In the genomic region with DNA sequence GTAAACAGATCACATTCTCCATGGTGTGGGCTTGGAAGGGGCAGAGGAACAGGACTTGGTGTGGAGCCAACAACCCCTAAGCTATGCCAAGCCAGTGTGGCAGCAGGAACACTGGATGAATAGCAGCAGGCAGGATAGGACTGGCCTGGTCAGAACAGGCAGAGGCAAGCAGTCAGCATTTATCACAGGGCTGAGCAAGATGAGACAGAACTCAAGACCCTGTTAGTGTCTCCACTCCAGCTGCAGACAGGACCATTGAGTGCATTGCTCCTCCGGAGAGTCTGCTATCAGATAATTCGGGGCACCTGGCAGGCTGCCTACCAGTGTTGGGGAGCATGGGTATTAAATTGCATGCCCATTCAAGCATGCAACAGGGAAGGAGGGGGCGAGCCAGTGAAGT, we compare ENCODE assay signal across 8 mouse cellular contexts. TPM values are rescaled to one million over a fixed set of nuclear protein-coding genes. Genes with fewer than 3 reads are reported as not detected.
A peak's percentile ranks its signal among the peaks of the same experiment; 100 is the strongest.
DNase-seq lines count a peak whose midpoint lies in the region; ATAC-seq lines count a peak whose summit lies in the region.

No protein-coding gene starts in this region.

- intact Hi-C loops in heart, postnatal 36 days (cut with DNase I): no loop called here

- no peak overlapping the region for H3K27ac ChIP-seq in heart, embryonic 10.5 days
- peak overlapping the region; percentile 50 for H3K27ac ChIP-seq in kidney, embryonic 15.5 days
- no peak overlapping the region for H3K27ac ChIP-seq in intestine, embryonic 16.5 days (ENCODE audit: low read length)

- no peak overlapping the region for H3K9ac ChIP-seq in kidney, embryonic 15.5 days
- no peak overlapping the region for H3K9ac ChIP-seq in intestine, embryonic 16.5 days (ENCODE audit: low read depth, low read length)

- peak; percentile 86 for ATAC-seq in kidney, embryonic 15.5 days (replicated peaks; ENCODE audit: low FRiP score)
- no peak for ATAC-seq in intestine, embryonic 16.5 days

- H3K4me3 ChIP-seq in heart, embryonic 10.5 days: no peak overlapping the region
- H3K4me3 ChIP-seq in kidney, embryonic 15.5 days (replicated peaks): no peak overlapping the region
- H3K4me3 ChIP-seq in intestine, embryonic 16.5 days (ENCODE audit: low read length): no peak overlapping the region

- WGBS in heart, embryonic 10.5 days: 61% methylated on average over 3 of the region's 3 CpGs
- 38% methylated on average over 3 of the region's 3 CpGs for WGBS in kidney, embryonic 15.5 days
- WGBS in intestine, embryonic 16.5 days: 74% methylated on average over 3 of the region's 3 CpGs

- H3K36me3 ChIP-seq in heart, embryonic 10.5 days: no peaks in the 10 kb centered on the region
- H3K36me3 ChIP-seq in kidney, embryonic 15.5 days: no peaks in the 10 kb centered on the region
- no peaks in the 10 kb centered on the region for H3K36me3 ChIP-seq in intestine, embryonic 16.5 days (ENCODE audit: control insufficient read depth, insufficient read depth, low read length)

- no peaks in the 10 kb centered on the region for H3K27me3 ChIP-seq in heart, embryonic 10.5 days (ENCODE audit: insufficient read depth, poor library complexity, severe bottlenecking)
- no peaks in the 10 kb centered on the region for H3K27me3 ChIP-seq in kidney, embryonic 15.5 days
- H3K27me3 ChIP-seq in intestine, embryonic 16.5 days (replicated peaks; ENCODE audit: control insufficient read depth, insufficient read depth, low read length): no peaks in the 10 kb centered on the region

- DNase-seq in heart, embryonic 10.5 days (ENCODE audit: low spot score): peak; percentile 66
- no peak for DNase-seq in heart, postnatal 36 days
- DNase-seq in ovary, postnatal 36 days (ENCODE audit: low spot score): peak; percentile 12
- no peak for DNase-seq in ovary, adult 18-20 months (ENCODE audit: low spot score)
- peak; percentile 84 for DNase-seq in urinary bladder, postnatal 14 days (ENCODE audit: low spot score)
- no peak for DNase-seq in adrenal gland, postnatal 4 days (ENCODE audit: low spot score in 2 of 2)

- no peak overlapping the region for H3K4me2 ChIP-seq in kidney, embryonic 15.5 days
- H3K4me2 ChIP-seq in intestine, embryonic 16.5 days (ENCODE audit: low read depth, low read length): no peak overlapping the region

- peaks cover 6% of the 10 kb centered on the region; the same call in 1 of the 2 replicates for H3K9me3 ChIP-seq in heart, embryonic 10.5 days
- no peaks in the 10 kb centered on the region for H3K9me3 ChIP-seq in kidney, embryonic 15.5 days (replicated peaks)
- H3K9me3 ChIP-seq in intestine, embryonic 16.5 days (ENCODE audit: control insufficient read depth, low read length): no peaks in the 10 kb centered on the region

- no peaks in the 10 kb centered on the region for H3K4me1 ChIP-seq in heart, embryonic 10.5 days
- H3K4me1 ChIP-seq in kidney, embryonic 15.5 days: no peaks in the 10 kb centered on the region
- no peaks in the 10 kb centered on the region for H3K4me1 ChIP-seq in intestine, embryonic 16.5 days (ENCODE audit: control insufficient read depth, insufficient read depth, low read length)

RNA-seq across cellular contexts. Expression of a gene that starts 34.6 kb away (rescaled TPM):
- 20.3 and 28.7 TPM in 2 replicates for polyA plus RNA-seq in heart, embryonic 10.5 days (2016; fragmentation: Nextera tagmentation; extraction: Ambion mirVana)
- total RNA-seq in heart, postnatal 36 days (2021): 1 to 10 TPM; 5.8 to 6.7 TPM
- 41.3 and 47.2 TPM in 2 replicates for polyA plus RNA-seq in kidney, embryonic 15.5 days (2015; fragmentation: Nextera tagmentation; extraction: Ambion mirVana)
- 17.1 and 17.3 TPM in 2 replicates for polyA plus RNA-seq in intestine, embryonic 16.5 days (2015; fragmentation: Nextera tagmentation; extraction: Ambion mirVana)
- total RNA-seq in adrenal gland, postnatal 4 days (2021): 10 to 100 TPM; 38.2 to 41.8 TPM

Comparison
In these comparisons a context has a peak if more than half of its experiments do, and no peak if none do; other contexts are left out.
1. DNase-seq: peak in heart, embryonic 10.5 days (single experiment), ovary, postnatal 36 days (single experiment) and urinary bladder, postnatal 14 days (single experiment); none in heart, postnatal 36 days (0 of 2), ovary, adult 18-20 months (single experiment) and adrenal gland, postnatal 4 days (0 of 2).